Mouse (Mus musculus) liver, embryonic 15.5 days (tissue): ENCODE data around the gene Fam213b. TPM values are rescaled to one million over a fixed set of nuclear protein-coding genes. Genes with fewer than 3 reads are reported as not detected.
A peak's percentile ranks its signal among the peaks of the same experiment; 100 is the strongest.

Experiments
- ATAC-seq: fragments of 200-750 bp; cut with Nextera tagmentation; 2 replicates; pipeline ENCODE4 v1.8.0; 2017; ENCODE audit warnings: moderate number of reproducible peaks, mild to moderate bottlenecking, moderate library complexity; ENCODE audit not compliant: insufficient read depth
- H3K27ac ChIP-seq: fragments of 300-500 bp; sonication (generic); replicated peaks from 2 replicates; pipeline ENCODE4 v1.5.1; 2015; ENCODE audit warnings: mild to moderate bottlenecking, inconsistent platforms
- H3K27me3 ChIP-seq: fragments of 300-500 bp; sonication (generic); 2 replicates; pipeline ENCODE4 v1.6.1; 2015; ENCODE audit warnings: mild to moderate bottlenecking, inconsistent platforms
- H3K36me3 ChIP-seq: fragments of 300-500 bp; sonication (generic); replicated peaks from 2 replicates; pipeline ENCODE4 v1.6.1; 2015; ENCODE audit warnings: moderate library complexity, mild to moderate bottlenecking, inconsistent platforms
- H3K4me1 ChIP-seq: fragments of 300-500 bp; sonication (generic); replicated peaks from 2 replicates; pipeline ENCODE4 v1.6.1; 2015; ENCODE audit warnings: inconsistent platforms
- H3K4me2 ChIP-seq: fragments of 300-500 bp; sonication (generic); 2 replicates; pipeline ENCODE4 v1.6.1; 2015; ENCODE audit warnings: moderate library complexity, mild to moderate bottlenecking, inconsistent platforms
- H3K4me3 ChIP-seq: fragments of 300-500 bp; sonication (generic); replicated peaks from 2 replicates; pipeline ENCODE4 v1.5.1; 2015; ENCODE audit warnings: mild to moderate bottlenecking, inconsistent platforms
- H3K9ac ChIP-seq: fragments of 300-500 bp; sonication (generic); 2 replicates; pipeline ENCODE4 v1.6.1; 2015; ENCODE audit warnings: moderate library complexity, mild to moderate bottlenecking, inconsistent platforms
- H3K9me3 ChIP-seq: fragments of 300-500 bp; sonication (generic); replicated peaks from 2 replicates; pipeline ENCODE4 v1.6.1; 2016; ENCODE audit warnings: inconsistent platforms
- WGBS: fragments of 180-500 bp; shearing (Covaris S2); methylation state at CpG from one replicate; pipeline ENCODE4 v1.1.7; 2015; ENCODE audit warnings: mixed read lengths; ENCODE audit not compliant: insufficient replicate concordance; 5-methylcytosine and 5-hydroxymethylcytosine counted together
- polyA plus RNA-seq: library from polyadenylated mRNA; unstranded; fragments of >200 nt; fragmentation: Nextera tagmentation; extraction: Ambion mirVana; gene quantifications from 2 replicates; pipeline ENCODE4 v1.2.1, GENCODE M21; 2015

The Fam213b gene
- polyA plus RNA-seq, 1 experiment from 2014 or later: 9.0 TPM

- Histone ChIP-seq H3K27me3 (no peaks in the 10 kb centered on the region), H3K4me1 (peaks cover 79% of the 10 kb centered on the region), H3K9ac (peak overlapping the region; percentile 25), H3K36me3 (peaks cover 97% of the 10 kb centered on the region), H3K9me3 (no peaks in the 10 kb centered on the region), H3K4me2 (peak overlapping the region; percentile 87), H3K27ac (peak overlapping the region; percentile 56), H3K4me3 (peak overlapping the region; percentile 70)
- no peak for ATAC-seq
- 92% methylated on average over 4 of the region's 4 CpGs for WGBS
Measured at GRCm38 (mm10) chr4:154922291-154922690, 23.4 kb upstream of the Fam213b start.

GRCm38 (mm10) chr4:154916662-154917061, 17.7 kb upstream of the Fam213b start:
- WGBS: 49% methylated on average over 4 of the region's 4 CpGs
- no peaks in the 10 kb centered on the region for H3K9me3 ChIP-seq
- peak; percentile 14; the same call in 1 of the 2 replicates for ATAC-seq
- H3K9ac ChIP-seq: 0 out of 2 replicates have a peak overlapping the region, but pooled peaks have one; percentile 15
- peak overlapping the region; percentile 98 for H3K27ac ChIP-seq
- peaks cover 80% of the 10 kb centered on the region for H3K36me3 ChIP-seq
- peak overlapping the region; percentile 0; the same call in 1 of the 2 replicates for H3K4me2 ChIP-seq
- no peaks in the 10 kb centered on the region for H3K27me3 ChIP-seq
- H3K4me3 ChIP-seq: no peak overlapping the region
- peaks cover 81% of the 10 kb centered on the region for H3K4me1 ChIP-seq

GRCm38 (mm10) chr4:154915286-154915685, 16.4 kb upstream of the Fam213b start:
- Histone ChIP-seq H3K4me2 (peak overlapping the region; percentile 9; the same call in 1 of the 2 replicates), H3K27ac (peak overlapping the region; percentile 98), H3K9me3 (no peaks in the 10 kb centered on the region), H3K36me3 (peaks cover 67% of the 10 kb centered on the region), H3K4me3 (no peak overlapping the region), H3K4me1 (peaks cover 85% of the 10 kb centered on the region), H3K9ac (0 out of 2 replicates have a peak overlapping the region, but pooled peaks have one; percentile 12), H3K27me3 (no peaks in the 10 kb centered on the region)
- ATAC-seq: no peak
- WGBS: 33% methylated on average over 10 of the region's 10 CpGs

GRCm38 (mm10) chr4:154914707-154915106, 15.8 kb upstream of the Fam213b start:
- Histone ChIP-seq H3K4me3 (no peak overlapping the region), H3K4me2 (0 out of 2 replicates have a peak overlapping the region, but pooled peaks have one; percentile 9), H3K27ac (peak overlapping the region; percentile 98), H3K9ac (peak overlapping the region; percentile 8; the same call in 1 of the 2 replicates), H3K9me3 (peaks cover under 1% of the 10 kb centered on the region; the same call in 1 of the 2 replicates), H3K27me3 (no peaks in the 10 kb centered on the region), H3K36me3 (peaks cover 61% of the 10 kb centered on the region), H3K4me1 (peaks cover 91% of the 10 kb centered on the region)
- 35% methylated on average over 3 of the region's 3 CpGs for WGBS
- no peak for ATAC-seq

- Histone ChIP-seq H3K27ac (peak overlapping the region; percentile 98), H3K9me3 (peaks cover 3% of the 10 kb centered on the region; the same call in 1 of the 2 replicates), H3K4me3 (no peak overlapping the region), H3K4me1 (peaks cover 95% of the 10 kb centered on the region), H3K9ac (no peak overlapping the region), H3K4me2 (no peak overlapping the region), H3K36me3 (peaks cover 58% of the 10 kb centered on the region), H3K27me3 (no peaks in the 10 kb centered on the region)
- ATAC-seq: no peak
- 91% methylated on average over 4 of the region's 4 CpGs for WGBS
Measured at GRCm38 (mm10) chr4:154914252-154914651, 15.3 kb upstream of the Fam213b start.

- Histone ChIP-seq H3K4me3 (no peak overlapping the region), H3K9ac (peak overlapping the region; percentile 41)
Measured at GRCm38 (mm10) chr4:154913845-154914244, 14.9 kb upstream of the Fam213b start.

GRCm38 (mm10) chr4:154911644-154912043, 12.7 kb upstream of the Fam213b start:
- H3K9ac ChIP-seq: peak overlapping the region; percentile 70
- H3K27me3 ChIP-seq: no peaks in the 10 kb centered on the region
- H3K27ac ChIP-seq: peak overlapping the region; percentile 98
- H3K4me3 ChIP-seq: peak overlapping the region; percentile 36
- WGBS: 11% methylated on average over 2 of the region's 2 CpGs
- peak; percentile 95 for ATAC-seq
- H3K36me3 ChIP-seq: peaks cover 32% of the 10 kb centered on the region
- H3K9me3 ChIP-seq: peaks cover 3% of the 10 kb centered on the region; the same call in 1 of the 2 replicates
- peak overlapping the region; percentile 66 for H3K4me2 ChIP-seq
- H3K4me1 ChIP-seq: peaks cover 92% of the 10 kb centered on the region

More at GRCm38 (mm10) chr4:154913845-154914244, 14.9 kb upstream of the Fam213b start:
- H3K4me2 ChIP-seq: no peak overlapping the region
- ATAC-seq: no peak
- H3K27me3 ChIP-seq: no peaks in the 10 kb centered on the region
- peaks cover 54% of the 10 kb centered on the region for H3K36me3 ChIP-seq
- peaks cover 96% of the 10 kb centered on the region for H3K4me1 ChIP-seq
- peak overlapping the region; percentile 98 for H3K27ac ChIP-seq
- 70% methylated on average over 3 of the region's 3 CpGs for WGBS
- peaks cover 3% of the 10 kb centered on the region; the same call in 1 of the 2 replicates for H3K9me3 ChIP-seq

GRCm38 (mm10) chr4:154910606-154911522, 11.9 kb upstream of the Fam213b start:
- H3K4me1 ChIP-seq: peaks cover 91% of the 10 kb centered on the region

GRCm38 (mm10) chr4:154908490-154908889, 9.6 kb upstream of the Fam213b start:
- H3K4me3 ChIP-seq: no peak overlapping the region
- peaks cover 3% of the 10 kb centered on the region; the same call in 1 of the 2 replicates for H3K9me3 ChIP-seq
- 39% methylated on average over 5 of the region's 5 CpGs for WGBS
- peak overlapping the region; percentile 59; the same call in 1 of the 2 replicates for H3K4me2 ChIP-seq
- H3K4me1 ChIP-seq: peaks cover 86% of the 10 kb centered on the region
- no peak for ATAC-seq
- peak overlapping the region; percentile 93 for H3K27ac ChIP-seq
- no peak overlapping the region; the same call in 1 of the 2 replicates for H3K9ac ChIP-seq
- peaks cover 2% of the 10 kb centered on the region; the same call in 1 of the 2 replicates for H3K36me3 ChIP-seq
- H3K27me3 ChIP-seq: no peaks in the 10 kb centered on the region

More at GRCm38 (mm10) chr4:154910606-154911522, 11.9 kb upstream of the Fam213b start:
- H3K27ac ChIP-seq: peak overlapping the region; percentile 98
- ATAC-seq: peak; percentile 70
- H3K27me3 ChIP-seq: no peaks in the 10 kb centered on the region
- peak overlapping the region; percentile 66 for H3K4me2 ChIP-seq
- H3K9me3 ChIP-seq: peaks cover 3% of the 10 kb centered on the region; the same call in 1 of the 2 replicates
- peak overlapping the region; percentile 70 for H3K9ac ChIP-seq
- H3K4me3 ChIP-seq: peak overlapping the region; percentile 36
- peaks cover 24% of the 10 kb centered on the region for H3K36me3 ChIP-seq
- WGBS: 26% methylated on average over 15 of the region's 15 CpGs

- H3K27ac ChIP-seq: peak overlapping the region; percentile 93
- no peaks in the 10 kb centered on the region; the same call in 1 of the 2 replicates for H3K36me3 ChIP-seq
- H3K4me3 ChIP-seq: peak overlapping the region; percentile 29
- H3K4me2 ChIP-seq: peak overlapping the region; percentile 59
- peaks cover 3% of the 10 kb centered on the region; the same call in 1 of the 2 replicates for H3K9me3 ChIP-seq
- WGBS: 32% methylated on average over 17 of the region's 17 CpGs
- peak overlapping the region; percentile 54 for H3K9ac ChIP-seq
- H3K27me3 ChIP-seq: no peaks in the 10 kb centered on the region
- no peak for ATAC-seq
- H3K4me1 ChIP-seq: peaks cover 83% of the 10 kb centered on the region
Measured at GRCm38 (mm10) chr4:154907833-154908232, 8.9 kb upstream of the Fam213b start.
